Mouse (Mus musculus): ENCODE results near the gene Auts2.

Auts2 gene

GRCm38 (mm10) chr5:132380261-132380660 is 162.9 kb downstream of the Auts2 start:
- no peak for DNase-seq

GRCm38 (mm10) chr5:132378977-132379376 is 164.2 kb downstream of the Auts2 start:
- no peak for DNase-seq

GRCm38 (mm10) chr5:132375130-132375529 is 168.0 kb downstream of the Auts2 start:
- DNase-seq: no peak

GRCm38 (mm10) chr5:132373471-132374075 is 169.6 kb downstream of the Auts2 start:
- DNase-seq: no peak

GRCm38 (mm10) chr5:132372605-132373004 is 170.5 kb downstream of the Auts2 start:
- no peak for DNase-seq

GRCm38 (mm10) chr5:132368678-132369088 is 174.5 kb downstream of the Auts2 start:
- no peak for DNase-seq

GRCm38 (mm10) chr5:132361276-132361675 is 181.9 kb downstream of the Auts2 start:
- DNase-seq: no peak

- DNase-seq: no peak
These were observed 185.4 kb downstream of the Auts2 start for GRCm38 (mm10) chr5:132357726-132358125.

GRCm38 (mm10) chr5:132355935-132356334 is 187.2 kb downstream of the Auts2 start:
- DNase-seq: no peak

GRCm38 (mm10) chr5:132352437-132352836 is 190.7 kb downstream of the Auts2 start:
- DNase-seq: no peak

- DNase-seq: no peak
These were observed 192.0 kb downstream of the Auts2 start for GRCm38 (mm10) chr5:132351139-132351538.

- no peak for DNase-seq
These were observed 201.8 kb downstream of the Auts2 start for GRCm38 (mm10) chr5:132341315-132341714.

GRCm38 (mm10) chr5:132337677-132338076 is 205.5 kb downstream of the Auts2 start:
- no peak for DNase-seq

GRCm38 (mm10) chr5:132335719-132336118 is 207.4 kb downstream of the Auts2 start:
- no peak for DNase-seq

- no peak for DNase-seq
These were observed 208.3 kb downstream of the Auts2 start for GRCm38 (mm10) chr5:132334796-132335195.

- no peak for DNase-seq
These were observed 209.4 kb downstream of the Auts2 start for GRCm38 (mm10) chr5:132333744-132334143.

- DNase-seq: no peak
These were observed 210.6 kb downstream of the Auts2 start for GRCm38 (mm10) chr5:132332521-132332920.

GRCm38 (mm10) chr5:132329171-132329936 is 213.8 kb downstream of the Auts2 start:
- no peak for DNase-seq

- no peak for DNase-seq
These were observed 218.8 kb downstream of the Auts2 start for GRCm38 (mm10) chr5:132324246-132324883.

GRCm38 (mm10) chr5:132323608-132324007 is 219.5 kb downstream of the Auts2 start:
- no peak for DNase-seq

- DNase-seq: no peak
These were observed 220.2 kb downstream of the Auts2 start for GRCm38 (mm10) chr5:132322971-132323370.

GRCm38 (mm10) chr5:132318026-132318765 is 224.9 kb downstream of the Auts2 start:
- no peak for DNase-seq

- DNase-seq: no peak
These were observed 226.2 kb downstream of the Auts2 start for GRCm38 (mm10) chr5:132316897-132317296.
